Mouse (Mus musculus) urinary bladder, adult 2 months (tissue): ENCODE data around the gene Diras2. TPM values are rescaled to one million over a fixed set of nuclear protein-coding genes. Genes with fewer than 3 reads are reported as not detected.
"Not testable (repeated sequence)": the region's sequence is repeated elsewhere in the genome, so short reads cannot be mapped to it uniquely, and the experiment has no call there.

Source experiments
- DNase-seq: peaks from one replicate; pipeline ENCODE4 v3.0.0; 2022; ENCODE audit warnings: low spot score
- polyA plus RNA-seq: library from polyadenylated mRNA; depleted of rRNA; stranded (reverse); fragments of >200 nt; gene quantifications from 2 replicates; pipeline ENCODE4 v1.2.3, GENCODE M21; 2012

Diras2 gene
- polyA plus RNA-seq, 1 experiment, result 6.0 TPM

GRCm38 (mm10) chr13:52518377-52518776 is 12.7 kb downstream of the Diras2 start:
- DNase-seq, result no peak

GRCm38 (mm10) chr13:52517021-52517420 is 14.1 kb downstream of the Diras2 start:
- DNase-seq, result no peak

GRCm38 (mm10) chr13:52516561-52516960 is 14.5 kb downstream of the Diras2 start:
- no peak for DNase-seq

GRCm38 (mm10) chr13:52516051-52516450 is 15.0 kb downstream of the Diras2 start:
- DNase-seq, result no peak

- DNase-seq, result no peak
Observed at GRCm38 (mm10) chr13:52513554-52513953, 17.5 kb downstream of the Diras2 start.

GRCm38 (mm10) chr13:52512356-52512755 is 18.7 kb downstream of the Diras2 start:
- DNase-seq, result no peak

- DNase-seq, result no peak
Observed at GRCm38 (mm10) chr13:52510172-52510880, 20.8 kb downstream of the Diras2 start.

GRCm38 (mm10) chr13:52507460-52508293 is 23.4 kb downstream of the Diras2 start:
- no peak for DNase-seq

GRCm38 (mm10) chr13:52506822-52507221 is 24.3 kb downstream of the Diras2 start:
- DNase-seq, result not testable (repeated sequence)

- not testable (repeated sequence) for DNase-seq
Observed at GRCm38 (mm10) chr13:52505683-52506285, 25.3 kb downstream of the Diras2 start.

GRCm38 (mm10) chr13:52501686-52502085 is 29.4 kb downstream of the Diras2 start:
- DNase-seq, result no peak

- DNase-seq, result no peak
Observed at GRCm38 (mm10) chr13:52497029-52497550, 34.0 kb downstream of the Diras2 start.

GRCm38 (mm10) chr13:52488821-52489220 is 42.3 kb downstream of the Diras2 start:
- no peak for DNase-seq

- no peak for DNase-seq
Observed at GRCm38 (mm10) chr13:52484064-52484463, 47.0 kb downstream of the Diras2 start.

- no peak for DNase-seq
Observed at GRCm38 (mm10) chr13:52481786-52482185, 49.3 kb downstream of the Diras2 start.

- DNase-seq, result no peak
Observed at GRCm38 (mm10) chr13:52479146-52479545, 51.9 kb downstream of the Diras2 start.

- DNase-seq, result no peak
Observed at GRCm38 (mm10) chr13:52476998-52477601, 54.0 kb downstream of the Diras2 start.

GRCm38 (mm10) chr13:52476222-52476621 is 54.9 kb downstream of the Diras2 start:
- DNase-seq, result no peak

GRCm38 (mm10) chr13:52475264-52475663 is 55.8 kb downstream of the Diras2 start:
- DNase-seq, result no peak

GRCm38 (mm10) chr13:52474807-52475206 is 56.3 kb downstream of the Diras2 start:
- no peak for DNase-seq

GRCm38 (mm10) chr13:52469795-52470690 is 61.0 kb downstream of the Diras2 start:
- DNase-seq, result no peak
